Mouse (Mus musculus) brain, embryonic 14.5 days (tissue): ENCODE measurements at regions not wholly inside any gene's neighbourhood (a gene's known extent, or its start where the extent isn't known, plus 50 kb on each side); places are given as distances from the start of the nearest gene placed in this dataset.

Experiments
- CTCF ChIP-seq: fragments of 200-500 bp; IDR thresholded peaks from 2 replicates; pipeline ENCODE4 v1.5.1; 2012; ENCODE audit warnings: inconsistent platforms, mild to moderate bottlenecking, moderate library complexity, borderline replicate concordance; ENCODE audit not compliant: insufficient read depth, insufficient read length; ENCODE audit errors: extremely low read depth
- POLR2A ChIP-seq: fragments of 200-500 bp; IDR thresholded peaks from 2 replicates; pipeline ENCODE4 v1.6.1; 2012; ENCODE audit warnings: mild to moderate bottlenecking, inconsistent platforms, borderline replicate concordance; ENCODE audit not compliant: poor library complexity, insufficient read depth, insufficient read length, severe bottlenecking; ENCODE audit errors: extremely low read depth

- no peak for TF ChIP-seq CTCF
- TF ChIP-seq POLR2A = no peak
Measured at GRCm38 (mm10) chr2:157640873-157641272, 69.8 kb upstream of the Blcap start.
